ENCODE assay signal across 23 mouse cellular contexts in the genomic region with DNA sequence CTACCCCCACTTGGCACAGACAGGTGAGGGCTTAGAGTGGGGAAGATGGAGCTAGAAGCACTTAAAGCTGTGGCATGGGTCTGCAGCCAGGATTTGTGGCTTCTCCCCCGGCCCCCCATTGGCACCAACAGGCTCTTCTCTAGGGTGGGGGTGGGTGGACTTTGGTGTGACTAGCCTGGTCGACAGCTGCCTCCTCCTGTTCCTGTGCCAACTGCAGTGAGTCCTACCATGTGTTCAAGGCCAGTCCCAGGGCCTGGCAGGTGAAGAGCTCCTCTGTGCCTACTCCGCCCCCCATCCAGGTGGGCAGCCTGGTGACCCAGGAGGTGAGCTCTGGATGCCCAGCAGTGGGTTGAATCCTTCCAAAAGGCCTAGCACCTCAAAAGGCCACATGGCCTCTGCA. TPM values are rescaled to one million over a fixed set of nuclear protein-coding genes. Genes with fewer than 3 reads are reported as not detected.
DNase-seq lines count a peak whose midpoint lies in the region; TF ChIP-seq lines count a peak whose summit lies in the region.
"Had no signal": no experiment of that assay in that cellular context is flagged by ENCODE, and none has a peak within 500 bp of the region (broad histone marks: within the 10 kb centered on the region; RNA-seq: fewer than 3 reads in every experiment).

No protein-coding gene starts in this region.

- no peak overlapping the region for H3K4me3 ChIP-seq in cerebellum, adult 2 months (replicated peaks; ENCODE audit: insufficient read depth, low read depth, low read length)
- no peak overlapping the region for H3K4me3 ChIP-seq in myocyte
- H3K4me3 ChIP-seq: embryonic facial prominence, embryonic 10.5 days; embryonic facial prominence, embryonic 12.5 days; forebrain, embryonic 13.5 days; forebrain, embryonic 15.5 days had no signal

- peaks cover 9% of the 10 kb centered on the region; the same call in 1 of the 2 replicates for H3K4me1 ChIP-seq in cerebellum, adult 2 months (ENCODE audit: control insufficient read depth, insufficient read depth, low read length)

- no peaks in the 10 kb centered on the region for H3K27me3 ChIP-seq in cerebellum, adult 2 months (ENCODE audit: control insufficient read depth, insufficient read depth, low read length)
- no peaks in the 10 kb centered on the region for H3K27me3 ChIP-seq in myocyte (ENCODE audit: control insufficient read depth, insufficient read depth, insufficient read length)

- WGBS in cerebellum, adult 2 months: 42% methylated on average over 3 of the region's 3 CpGs

- H3ac ChIP-seq in myocyte (ENCODE audit: control insufficient read depth, insufficient read length): no peak overlapping the region

- peak; percentile 57 for DNase-seq in cerebellum, adult 11-12 months
- no peak for DNase-seq in cerebellum, adult 2 months
- peak; percentile 47 for DNase-seq in cerebellum, adult 9-10 months
- no peak for DNase-seq in cerebellum, postnatal 36 days
- peak; percentile 48 to 63 for DNase-seq in cerebellum, postnatal 10 days
- DNase-seq in cerebellum, postnatal 25 days: no peak
- DNase-seq: adrenal gland, adult 8-10 months; adrenal gland, postnatal 14 days; adrenal gland, postnatal 36 days; B cell, adult 2 months; cerebellum, adult 11 months; forebrain, postnatal 0 days had no signal

- H3K4me2 ChIP-seq in myocyte (ENCODE audit: low read depth): no peak overlapping the region
- H3K4me2 ChIP-seq: embryonic facial prominence, embryonic 12.5 days; forebrain, embryonic 13.5 days; forebrain, embryonic 15.5 days had no signal

- no peak for TF ChIP-seq POLR2A in cerebellum, adult 2 months (IDR thresholded peaks at IDR 0.05; ENCODE audit: borderline replicate concordance, insufficient read depth, low read length)
- TF ChIP-seq POLR2A in myocyte (IDR thresholded peaks at IDR 0.05; ENCODE audit: insufficient read length, low read depth): no peak

- H3K36me3 ChIP-seq in myocyte (ENCODE audit: control insufficient read depth, insufficient read depth): no peaks in the 10 kb centered on the region
- H3K36me3 ChIP-seq: embryonic facial prominence, embryonic 10.5 days; embryonic facial prominence, embryonic 12.5 days; forebrain, embryonic 15.5 days; G1E had no signal

- H3K79me2 ChIP-seq in myocyte (ENCODE audit: control insufficient read depth, insufficient read depth): no peaks in the 10 kb centered on the region

- H3K27ac ChIP-seq in cerebellum, adult 2 months (ENCODE audit: insufficient read depth, low read length): no peak overlapping the region
- H3K27ac ChIP-seq: embryonic facial prominence, embryonic 10.5 days; embryonic facial prominence, embryonic 12.5 days; forebrain, embryonic 13.5 days; forebrain, embryonic 15.5 days had no signal

- TF ChIP-seq CTCF in cerebellum, adult 2 months (IDR thresholded peaks at IDR 0.05; ENCODE audit: borderline replicate concordance, insufficient read depth, low read depth, low read length): no peak

TF ChIP-seq in myocyte, 11 proteins besides CTCF, POLR2A, EP300 and RAD21:
- TF ChIP-seq MAX (IDR thresholded peaks at IDR 0.05; ENCODE audit: low read depth) (no peak), REST (IDR thresholded peaks at IDR 0.05; ENCODE audit: insufficient read depth, insufficient read length) (no peak), MYOD1 (IDR thresholded peaks at IDR 0.05; ENCODE audit: control insufficient read depth in 1 of 3, insufficient read length in 2 of 3, low read depth in 2 of 3) (peak in 2 of 3 experiments; percentile 55 to 65), SRF (IDR thresholded peaks at IDR 0.05; ENCODE audit: control insufficient read depth, insufficient read length, low read depth) (no peak), TCF3 (IDR thresholded peaks at IDR 0.05; ENCODE audit: insufficient read length, low read depth) (no peak), CEBPB (IDR thresholded peaks at IDR 0.05; ENCODE audit: insufficient read depth, poor library complexity, severe bottlenecking) (no peak), USF1 (IDR thresholded peaks at IDR 0.05; ENCODE audit: low read depth) (no peak), E2F4 (IDR thresholded peaks at IDR 0.05; ENCODE audit: insufficient read depth) (no peak), MYOG (IDR thresholded peaks at IDR 0.05; ENCODE audit: control insufficient read depth in 1 of 3, insufficient read depth in 1 of 3, insufficient read length in 2 of 3, low read depth in 2 of 3) (peak in 2 of 3 experiments; percentile 57 to 76)

RNA-seq across cellular contexts. Expression of gene Btbd17, which starts 8.1 kb away (rescaled TPM):
- 78.3 and 81.3 TPM in 2 replicates for polyA plus RNA-seq in cerebellum, adult 2 months (2012; rRNA removed)
- 34.0 TPM for polyA plus RNA-seq in myocyte (2012; fragmentation: generic; extraction: Trizol)
- polyA plus RNA-seq: activated CD4-positive, CD25-positive, alpha-beta regulatory T cell, adult 4 months; CD4-positive, CD25-positive, alpha-beta regulatory T cell, adult 4 months; G1E had no signal

RNA-seq across cellular contexts. Expression of gene Gpr142, which starts 11.1 kb away (rescaled TPM):
- 0.29 and 0.64 TPM in 2 replicates for polyA plus RNA-seq in cerebellum, adult 2 months (2012; rRNA removed)
- polyA plus RNA-seq in myocyte (2012; fragmentation: generic; extraction: Trizol): 0.07 TPM
- polyA plus RNA-seq: activated CD4-positive, CD25-positive, alpha-beta regulatory T cell, adult 4 months; CD4-positive, CD25-positive, alpha-beta regulatory T cell, adult 4 months; cortical plate, adult 2 months; embryonic facial prominence, embryonic 10.5 days; embryonic facial prominence, embryonic 12.5 days; embryonic facial prominence, embryonic 14.5 days; forebrain, embryonic 11.5 days; forebrain, embryonic 13.5 days; forebrain, embryonic 15.5 days; forebrain, postnatal 0 days; G1E had no signal

RNA-seq across cellular contexts. Expression of gene Kif19a, which starts 22.4 kb away (rescaled TPM):
- 4.9 and 5.1 TPM in 2 replicates for polyA plus RNA-seq in cerebellum, adult 2 months (2012; rRNA removed)
- polyA plus RNA-seq in myocyte (2012; fragmentation: generic; extraction: Trizol): 5.4 TPM
- polyA plus RNA-seq: CD4-positive, CD25-positive, alpha-beta regulatory T cell, adult 4 months; G1E had no signal

Comparison
In these comparisons a context has a peak if more than half of its experiments do, and no peak if none do; other contexts are left out.
1. DNase-seq: peak in cerebellum, adult 11-12 months (single experiment), cerebellum, adult 9-10 months (single experiment) and cerebellum, postnatal 10 days (2 of 2); none in cerebellum, adult 2 months (0 of 2), cerebellum, postnatal 36 days (0 of 2) and cerebellum, postnatal 25 days (0 of 2).